10 mouse cellular contexts compared by ENCODE assay signal in the genomic region with DNA sequence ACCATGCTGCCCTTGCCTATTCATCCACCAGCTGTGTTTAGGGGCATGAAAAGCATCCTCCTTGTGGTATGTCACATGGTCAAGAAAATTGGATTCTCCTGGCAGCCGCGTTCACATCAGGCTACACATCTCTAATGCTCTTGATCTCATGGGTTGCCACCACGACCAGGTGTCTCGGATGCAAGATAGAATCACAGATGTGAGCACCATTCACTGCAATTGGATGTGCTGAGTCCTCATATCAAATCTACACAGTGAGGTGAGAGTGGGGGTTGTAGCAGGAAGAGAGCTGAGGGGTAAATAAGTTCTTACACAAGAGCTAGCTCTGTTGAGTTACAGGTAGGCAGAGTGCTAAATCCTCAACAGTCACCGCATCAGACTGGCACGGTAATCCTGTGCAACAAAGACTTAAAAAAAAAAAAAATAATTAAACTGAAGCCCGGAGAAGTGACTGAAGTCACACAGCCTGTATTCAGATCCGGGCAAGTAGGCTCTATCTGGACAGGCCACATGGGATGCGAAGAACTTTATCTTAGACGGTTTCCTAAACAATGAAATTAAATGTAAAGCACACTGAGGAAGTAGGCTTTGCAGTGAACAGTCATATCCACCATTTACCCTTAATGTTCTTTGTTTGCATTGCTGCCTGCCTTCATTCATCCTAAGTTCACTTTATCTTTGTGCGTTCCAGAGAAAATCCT. TPM values are rescaled to one million over a fixed set of nuclear protein-coding genes. Genes with fewer than 3 reads are reported as not detected.
A peak's percentile ranks its signal among the peaks of the same experiment; 100 is the strongest.
DNase-seq lines count a peak whose midpoint lies in the region; ATAC-seq and TF ChIP-seq lines count a peak whose summit lies in the region.
"Had no signal": no experiment of that assay in that cellular context is flagged by ENCODE, and none has a peak within 500 bp of the region (broad histone marks: within the 10 kb centered on the region; RNA-seq: fewer than 3 reads in every experiment).

No protein-coding gene starts in this region.

- WGBS in hindbrain, embryonic 13.5 days, result 95% methylated on average over 11 of the region's 11 CpGs
- WGBS in hindbrain, embryonic 14.5 days, result 91% methylated on average over 11 of the region's 11 CpGs
- 80% methylated on average over 11 of the region's 11 CpGs for WGBS in lung, embryonic 16.5 days
- 83% methylated on average over 11 of the region's 11 CpGs for WGBS in lung, adult 2 months

- DNase-seq in gastrocnemius, adult 2 months, result no peak
- DNase-seq in gastrocnemius, adult 18-20 months (ENCODE audit: low spot score), result no peak
- DNase-seq in hindbrain, embryonic 14.5 days (ENCODE audit: low spot score), result no peak
- DNase-seq in lung, adult 2 months, result no peak
- DNase-seq in thymus, postnatal 0 days (ENCODE audit: low spot score), result peak; percentile 51
- DNase-seq in spleen, adult 18-20 months, result no peak

- TF ChIP-seq CTCF in gastrocnemius, adult 2 months (IDR thresholded peaks at IDR 0.05), result no peak
- TF ChIP-seq CTCF in lung, adult 2 months (IDR thresholded peaks at IDR 0.05; ENCODE audit: insufficient read depth, low read length), result no peak

- H3K27me3 ChIP-seq in hindbrain, embryonic 13.5 days, result no peaks in the 10 kb centered on the region
- no peaks in the 10 kb centered on the region for H3K27me3 ChIP-seq in hindbrain, embryonic 14.5 days (ENCODE audit: control insufficient read depth, insufficient read depth, low read length)
- no peaks in the 10 kb centered on the region for H3K27me3 ChIP-seq in lung, embryonic 16.5 days (ENCODE audit: control insufficient read depth, insufficient read depth, low read depth, low read length)

- H3K36me3 ChIP-seq in hindbrain, embryonic 13.5 days, result no peaks in the 10 kb centered on the region
- no peaks in the 10 kb centered on the region for H3K36me3 ChIP-seq in hindbrain, embryonic 14.5 days (replicated peaks; ENCODE audit: control insufficient read depth, insufficient read depth)
- H3K36me3 ChIP-seq in lung, embryonic 16.5 days (ENCODE audit: control insufficient read depth, insufficient read depth, low read length), result no peaks in the 10 kb centered on the region
- H3K36me3 ChIP-seq: limb, embryonic 10.5 days; midbrain, embryonic 10.5 days had no signal

- peak overlapping the region; percentile 44 for H3K27ac ChIP-seq in gastrocnemius, adult 2 months
- 0 out of 2 replicates have a peak overlapping the region, but pooled peaks have one; percentile 66 for H3K27ac ChIP-seq in hindbrain, embryonic 13.5 days
- no peak overlapping the region; the same call in 1 of the 2 replicates for H3K27ac ChIP-seq in hindbrain, embryonic 14.5 days
- peak overlapping the region; percentile 75; the same call in 1 of the 2 replicates for H3K27ac ChIP-seq in lung, embryonic 16.5 days (ENCODE audit: low read length)
- H3K27ac ChIP-seq: limb, embryonic 10.5 days; midbrain, embryonic 10.5 days had no signal

- no peak for ATAC-seq in hindbrain, embryonic 13.5 days (ENCODE audit: low FRiP score)
- ATAC-seq in hindbrain, embryonic 14.5 days (ENCODE audit: low FRiP score), result no peak
- ATAC-seq in lung, embryonic 16.5 days (ENCODE audit: low read depth), result no peak

- no peak overlapping the region for H3K4me3 ChIP-seq in gastrocnemius, adult 2 months
- H3K4me3 ChIP-seq in hindbrain, embryonic 13.5 days, result no peak overlapping the region
- no peak overlapping the region for H3K4me3 ChIP-seq in hindbrain, embryonic 14.5 days (replicated peaks; ENCODE audit: low read length)
- H3K4me3 ChIP-seq in lung, embryonic 16.5 days (ENCODE audit: low read length), result no peak overlapping the region
- no peak overlapping the region for H3K4me3 ChIP-seq in lung, adult 2 months (replicated peaks; ENCODE audit: extremely low read depth, low read depth, low read length)
- H3K4me3 ChIP-seq: limb, embryonic 10.5 days; midbrain, embryonic 10.5 days had no signal

- peaks cover 32% of the 10 kb centered on the region for H3K4me1 ChIP-seq in hindbrain, embryonic 13.5 days (replicated peaks)
- peaks cover 15% of the 10 kb centered on the region for H3K4me1 ChIP-seq in hindbrain, embryonic 14.5 days (replicated peaks; ENCODE audit: control insufficient read depth, insufficient read depth, low read length)
- peaks cover 43% of the 10 kb centered on the region for H3K4me1 ChIP-seq in lung, embryonic 16.5 days (replicated peaks; ENCODE audit: control insufficient read depth, insufficient read depth, low read length)
- peaks cover 32% of the 10 kb centered on the region for H3K4me1 ChIP-seq in lung, adult 2 months (ENCODE audit: control insufficient read depth, insufficient read depth, low read length)

- no peak overlapping the region for H3K9ac ChIP-seq in hindbrain, embryonic 13.5 days
- no peak overlapping the region for H3K9ac ChIP-seq in hindbrain, embryonic 14.5 days
- no peak overlapping the region for H3K9ac ChIP-seq in lung, embryonic 16.5 days (ENCODE audit: low read length)

- no peak for TF ChIP-seq POLR2A in lung, adult 2 months (IDR thresholded peaks at IDR 0.05; ENCODE audit: borderline replicate concordance, extremely low read depth, low read depth, low read length)

- intact Hi-C loops in gastrocnemius, adult 2 months (cut with DNase I), result no loop called here

- H3K4me2 ChIP-seq in hindbrain, embryonic 13.5 days, result no peak overlapping the region
- H3K4me2 ChIP-seq in hindbrain, embryonic 14.5 days (replicated peaks), result no peak overlapping the region
- no peak overlapping the region for H3K4me2 ChIP-seq in lung, embryonic 16.5 days (ENCODE audit: low read depth, low read length)

- no peaks in the 10 kb centered on the region for H3K9me3 ChIP-seq in hindbrain, embryonic 13.5 days
- H3K9me3 ChIP-seq in hindbrain, embryonic 14.5 days (ENCODE audit: control insufficient read depth, low read length), result no peaks in the 10 kb centered on the region
- H3K9me3 ChIP-seq in lung, embryonic 16.5 days (ENCODE audit: control insufficient read depth, low read length), result no peaks in the 10 kb centered on the region
- H3K9me3 ChIP-seq: limb, embryonic 10.5 days; midbrain, embryonic 10.5 days had no signal

RNA-seq across cellular contexts. Expression of gene Rin3, which starts 26.4 kb away (rescaled TPM):
- 10 to 100 TPM in 1 of 2 experiments, 1 to 10 TPM in 1; 6.4 to 14.3 TPM for total RNA-seq in gastrocnemius, adult 2 months (2021)
- total RNA-seq in gastrocnemius, adult 18-20 months (2021), result 1 to 10 TPM; 7.8 to 9.1 TPM
- 3.4 and 4.2 TPM in 2 replicates for polyA plus RNA-seq in hindbrain, embryonic 13.5 days (2015; fragmentation: Nextera tagmentation; extraction: Ambion mirVana)
- polyA plus RNA-seq in hindbrain, embryonic 14.5 days (2014; fragmentation: Nextera tagmentation; extraction: Ambion mirVana), result 2.7 and 3.1 TPM in 2 replicates
- 16.4 and 16.7 TPM in 2 replicates for polyA plus RNA-seq in lung, embryonic 16.5 days (2015; fragmentation: Nextera tagmentation; extraction: Ambion mirVana)
- polyA plus RNA-seq in lung, adult 2 months (2012; rRNA removed), result 40.9 and 41.5 TPM in 2 replicates
- polyA plus RNA-seq in thymus, postnatal 0 days (2015; fragmentation: Nextera tagmentation; extraction: Ambion mirVana), result 7.0 and 7.9 TPM in 2 replicates
